Mouse (Mus musculus) bone marrow macrophage, adult 2 months (primary cell): Measurements from ENCODE around the gene Faim.

ENCODE experiments used
- CTCF ChIP-seq: IDR thresholded peaks from 2 replicates; pipeline ENCODE4 v1.5.1; 2012; ENCODE audit warnings: low read depth, mild to moderate bottlenecking, low read length, moderate library complexity
- POLR2A ChIP-seq: IDR thresholded peaks from 2 replicates; pipeline ENCODE4 v1.6.1; 2012; ENCODE audit warnings: mild to moderate bottlenecking, low read depth, low read length, borderline replicate concordance

DNA sequence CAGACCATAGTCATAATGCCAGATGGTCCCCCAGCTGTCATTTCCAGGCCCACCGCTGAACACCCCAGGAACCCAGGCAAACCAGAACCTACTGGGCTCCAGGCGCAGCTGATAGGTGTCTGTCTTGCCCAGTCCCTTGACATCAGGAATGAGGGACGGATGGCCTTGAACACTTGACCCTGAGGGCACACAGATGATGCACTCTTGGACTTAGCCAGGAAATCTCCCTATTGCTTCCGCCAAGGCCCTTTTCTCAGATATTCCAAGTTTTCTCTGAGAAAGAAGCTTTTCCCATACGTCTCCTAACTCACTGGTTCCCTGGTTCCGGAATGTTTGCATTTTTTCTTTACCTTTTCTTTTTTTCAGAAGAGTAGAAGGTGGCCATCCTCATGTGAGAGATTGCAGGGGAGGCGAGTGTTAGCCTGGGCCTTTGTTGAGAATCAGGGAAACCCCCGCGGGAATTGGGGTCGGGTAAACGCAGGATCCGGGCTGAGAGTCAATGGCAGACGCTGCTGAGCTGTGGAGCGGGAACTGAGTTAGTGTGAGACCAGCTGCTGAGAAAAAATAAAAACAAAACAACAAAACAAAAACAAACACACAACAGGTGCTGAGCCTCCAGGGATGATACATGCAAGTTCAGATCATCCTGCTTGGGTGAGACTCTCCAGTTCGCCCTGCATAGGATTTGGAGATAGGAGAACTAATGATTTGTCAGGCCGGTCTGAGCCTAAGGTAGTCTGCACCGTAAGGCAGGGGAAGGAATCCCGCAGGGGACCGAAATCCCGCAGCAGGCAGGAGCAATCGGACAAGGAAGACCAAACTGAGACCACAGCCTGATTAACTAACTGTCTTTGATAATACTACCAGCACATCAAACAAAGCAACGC, 24.3 kb upstream of the Faim start:
- TF ChIP-seq CTCF (no peak), POLR2A (no peak)
